In genomic region chr11:74896901-74897677, GRCm38 (mm10) we compare ENCODE assay signal across 7 mouse cellular contexts. TPM values are rescaled to one million over a fixed set of nuclear protein-coding genes. Genes with fewer than 3 reads are reported as not detected.
DNase-seq lines count a peak whose midpoint lies in the region; ATAC-seq and TF ChIP-seq lines count a peak whose summit lies in the region.

Sgsm2 (minus strand) TSS chr11:74897060.

- no peaks in the 10 kb centered on the region for H3K4me1 ChIP-seq in hindbrain, postnatal 0 days (ENCODE audit: insufficient read depth, low read length)

- H3K4me2 ChIP-seq in hindbrain, postnatal 0 days (ENCODE audit: low read depth, low read length) = peak within 1 kb of the TSS; percentile 58

- intact Hi-C loops in gastrocnemius, adult 2 months (cut with DNase I) = no loop called here
- intact Hi-C loops in left cerebral cortex, postnatal 10 days (cut with DNase I) = no loop called here

- peak; percentile 26 for ATAC-seq in common myeloid progenitor, adult 5-6 weeks (replicated peaks; ENCODE audit: low read depth, poor library complexity, severe bottlenecking)
- peak; percentile 79 for ATAC-seq in hindbrain, postnatal 0 days
- peak; percentile 51 for ATAC-seq in megakaryocyte progenitor cell, adult 5-6 weeks (replicated peaks; ENCODE audit: poor library complexity)

- no peaks in the 10 kb centered on the region for H3K27me3 ChIP-seq in hindbrain, postnatal 0 days (ENCODE audit: insufficient read depth, low read length)

- under 1% methylated on average over 48 of the region's 74 CpGs for WGBS in hindbrain, postnatal 0 days

- H3K9ac ChIP-seq in hindbrain, postnatal 0 days (replicated peaks; ENCODE audit: low read length) = peak within 1 kb of the TSS; percentile 82

- peaks cover 27% of the 10 kb centered on the region for H3K36me3 ChIP-seq in hindbrain, postnatal 0 days (ENCODE audit: insufficient read depth, low read length)

- peak; percentile 92 for DNase-seq in ZHBTc4 (ENCODE audit: low read depth, low spot score)
- DNase-seq in gastrocnemius, adult 2 months = peak; percentile 82
- DNase-seq in hindbrain, postnatal 0 days (ENCODE audit: low spot score) = peak; percentile 83
- DNase-seq in left cerebral cortex, postnatal 10 days (ENCODE audit: extremely low spot score in 1 of 2, low spot score in 2 of 2) = peak; percentile 50 to 86
- DNase-seq in right cerebral cortex, postnatal 25 days = peak; percentile 81

- H3K9me3 ChIP-seq in hindbrain, postnatal 0 days (ENCODE audit: low read length) = no peaks in the 10 kb centered on the region

- H3K27ac ChIP-seq in gastrocnemius, adult 2 months = peak within 1 kb of the TSS; percentile 95
- H3K27ac ChIP-seq in hindbrain, postnatal 0 days = peak within 1 kb of the TSS; percentile 92

- peak within 1 kb of the TSS; percentile 79 for H3K4me3 ChIP-seq in gastrocnemius, adult 2 months
- H3K4me3 ChIP-seq in hindbrain, postnatal 0 days (ENCODE audit: low read length) = peak within 1 kb of the TSS; percentile 78

- TF ChIP-seq CTCF in gastrocnemius, adult 2 months (IDR thresholded peaks at IDR 0.05) = 0 out of 2 replicates have a peak, but pooled peaks have one; percentile 7
- TF ChIP-seq CTCF in hindbrain, postnatal 0 days (IDR thresholded peaks at IDR 0.05; ENCODE audit: low read depth) = no peak

RNA-seq across cellular contexts. Expression of gene Sgsm2, which starts in this region (rescaled TPM):
- total RNA-seq in common myeloid progenitor, adult 5-6 weeks (2017) = 4.2 and 8.2 TPM in 2 replicates
- total RNA-seq in gastrocnemius, adult 2 months (2021) = 1 to 10 TPM; 2.1 TPM
- total RNA-seq in hindbrain, postnatal 0 days (2014; rRNA removed) = 49.0 and 59.2 TPM in 2 replicates
- polyA plus RNA-seq in hindbrain, postnatal 0 days (2015; fragmentation: Nextera tagmentation; extraction: Ambion mirVana) = 21.2 and 21.3 TPM in 2 replicates
- total RNA-seq in left cerebral cortex, postnatal 10 days (2021) = 10 to 100 TPM; 60.5 to 65.2 TPM
- 4.1 and 4.5 TPM in 2 replicates for total RNA-seq in megakaryocyte progenitor cell, adult 5-6 weeks (2015)
- total RNA-seq in megakaryocyte progenitor cell, adult 5-6 weeks (2017) = 3.7 and 6.9 TPM in 2 replicates

Comparison
In these comparisons a context has a peak if more than half of its experiments do, and no peak if none do; other contexts are left out.
1. Peak in every context shown above with its lines: DNase-seq, ATAC-seq, H3K4me3 ChIP-seq and H3K27ac ChIP-seq.
2. ATAC-seq: peak in every context shown above with its lines; median percentile 79 in hindbrain, postnatal 0 days; 51 in megakaryocyte progenitor cell, adult 5-6 weeks; 26 in common myeloid progenitor, adult 5-6 weeks.